Mouse (Mus musculus) neural tube, embryonic 13.5 days (tissue): ENCODE data around the gene 1700001O22Rik. TPM values are rescaled to one million over a fixed set of nuclear protein-coding genes. Genes with fewer than 3 reads are reported as not detected.

Source experiments
- ATAC-seq: fragments of 200-750 bp; cut with Nextera tagmentation; 2 replicates; pipeline ENCODE4 v1.8.0; 2017; ENCODE audit warnings: low read depth, mild to moderate bottlenecking, moderate TSS enrichment, moderate library complexity
- H3K27ac ChIP-seq: fragments of 300-500 bp; sonication (generic); replicated peaks from 2 replicates; pipeline ENCODE4 v1.5.1; 2015; ENCODE audit warnings: moderate library complexity, mild to moderate bottlenecking, inconsistent platforms
- H3K27me3 ChIP-seq: fragments of 300-500 bp; sonication (generic); 2 replicates; pipeline ENCODE4 v1.6.1; 2015; ENCODE audit warnings: mild to moderate bottlenecking, inconsistent platforms
- H3K36me3 ChIP-seq: fragments of 300-500 bp; sonication (generic); 2 replicates; pipeline ENCODE4 v1.6.1; 2015; ENCODE audit warnings: mild to moderate bottlenecking, inconsistent platforms
- H3K4me1 ChIP-seq: fragments of 300-500 bp; sonication (generic); replicated peaks from 2 replicates; pipeline ENCODE4 v1.6.1; 2015; ENCODE audit warnings: inconsistent platforms
- H3K4me2 ChIP-seq: fragments of 300-500 bp; sonication (generic); 2 replicates; pipeline ENCODE4 v1.6.1; 2015; ENCODE audit warnings: inconsistent platforms, mild to moderate bottlenecking, moderate library complexity
- H3K4me3 ChIP-seq: fragments of 300-500 bp; sonication (generic); 2 replicates; pipeline ENCODE4 v1.5.1; 2015; ENCODE audit warnings: mild to moderate bottlenecking, inconsistent platforms
- H3K9ac ChIP-seq: fragments of 300-500 bp; sonication (generic); 2 replicates; pipeline ENCODE4 v1.6.1; 2015; ENCODE audit warnings: moderate library complexity, mild to moderate bottlenecking, inconsistent platforms
- H3K9me3 ChIP-seq: fragments of 300-500 bp; sonication (generic); 2 replicates; pipeline ENCODE4 v1.6.1; 2016; ENCODE audit warnings: inconsistent platforms
- WGBS: fragments of 180-500 bp; shearing (Covaris S2); methylation state at CpG from one replicate; pipeline ENCODE4 v1.1.7; 2015; 5-methylcytosine and 5-hydroxymethylcytosine counted together
- polyA plus RNA-seq: library from polyadenylated mRNA; unstranded; fragments of >200 nt; fragmentation: Nextera tagmentation; extraction: Ambion mirVana; gene quantifications from 2 replicates; pipeline ENCODE4 v1.2.1, GENCODE M21; 2015

The 1700001O22Rik gene
- polyA plus RNA-seq, 1 experiment from 2014 or later: 0.91 TPM

DNA sequence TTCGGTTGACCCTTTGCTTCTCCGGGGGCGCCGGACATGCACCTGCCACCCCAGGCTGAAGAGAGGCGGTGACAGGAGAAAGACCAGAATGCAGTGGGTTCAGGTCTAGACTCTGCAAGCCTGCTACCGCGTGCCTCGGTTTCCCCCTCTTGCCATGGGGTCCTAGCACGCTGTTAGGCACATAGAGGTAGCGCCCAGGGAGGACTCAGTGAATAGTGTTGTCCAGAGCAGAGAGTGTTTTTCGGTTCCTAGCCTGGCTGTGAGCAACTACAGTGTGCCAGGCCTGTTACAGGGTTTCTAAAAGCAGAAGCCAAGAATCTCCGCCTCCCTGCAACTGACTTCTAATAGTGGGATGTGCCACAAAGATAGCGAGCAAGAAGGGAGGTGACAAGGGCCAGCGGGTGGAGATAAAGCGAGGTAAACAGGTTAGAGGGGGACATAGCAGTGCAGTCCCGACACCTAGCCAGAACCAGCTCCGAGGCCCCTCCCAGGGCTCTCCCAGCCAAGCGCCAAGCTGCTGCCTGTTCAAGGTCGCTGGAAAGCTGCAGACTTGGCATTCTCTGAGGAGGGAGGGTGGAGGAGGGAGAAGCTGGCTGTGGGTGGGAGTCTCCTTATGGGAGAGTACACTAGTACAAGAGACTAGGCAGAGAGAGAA, 31.5 kb downstream of the 1700001O22Rik start:
- Histone ChIP-seq H3K27me3 (no peaks in the 10 kb centered on the region), H3K9ac (peak overlapping the region; percentile 77), H3K27ac (peak overlapping the region; percentile 89), H3K9me3 (no peaks in the 10 kb centered on the region), H3K4me2 (peak overlapping the region; percentile 76), H3K4me3 (peak overlapping the region; percentile 44), H3K36me3 (no peaks in the 10 kb centered on the region), H3K4me1 (peaks cover 43% of the 10 kb centered on the region)
- WGBS: 5% methylated on average over 19 of the region's 19 CpGs
- peak; percentile 57 for ATAC-seq

DNA sequence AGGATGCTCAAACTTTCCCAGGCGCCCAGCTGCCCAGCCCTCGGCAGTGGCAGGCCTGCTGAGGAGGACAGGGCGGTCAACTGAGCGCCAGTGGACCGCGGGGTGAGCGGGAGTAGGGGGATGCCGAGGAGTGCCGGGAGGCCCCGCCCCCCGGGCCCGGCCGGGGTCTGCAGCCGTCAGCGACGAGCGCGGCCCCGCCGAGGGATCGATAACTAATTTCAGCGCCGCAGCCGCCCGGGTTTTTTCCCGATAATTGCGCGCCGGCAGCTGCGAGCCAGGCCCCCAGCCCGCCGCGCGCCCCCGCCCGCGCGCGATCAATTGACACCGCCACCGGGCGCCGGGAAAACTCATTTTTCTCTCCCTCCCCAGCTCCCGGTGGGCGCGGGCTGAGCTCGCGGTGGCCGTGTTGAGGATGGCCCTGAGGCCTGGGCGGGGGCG, 32.1 kb downstream of the 1700001O22Rik start:
- no peak; the same call in 1 of the 2 replicates for ATAC-seq
- no peaks in the 10 kb centered on the region for H3K36me3 ChIP-seq
- WGBS: 1% methylated on average over 51 of the region's 51 CpGs

DNA sequence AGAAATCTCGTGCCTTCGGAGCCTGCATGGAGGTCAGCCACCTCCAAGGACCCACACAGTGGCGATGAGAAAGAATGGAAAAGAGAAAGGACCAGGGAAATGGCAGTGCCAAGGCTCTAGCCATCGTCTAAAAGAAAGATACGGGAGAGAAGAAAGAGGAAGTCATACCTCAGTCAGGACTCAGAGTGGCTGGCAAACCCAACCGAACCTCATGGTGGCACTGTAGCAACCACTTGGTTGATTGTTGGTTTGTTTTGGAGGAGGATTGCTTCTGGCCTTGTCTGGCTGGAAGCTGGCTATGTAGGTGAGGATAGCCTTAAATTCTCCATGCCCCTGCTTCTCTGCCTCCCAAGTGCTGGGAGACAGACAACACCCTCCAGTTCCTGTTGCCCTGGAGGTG, 34.3 kb downstream of the 1700001O22Rik start:
- H3K9me3 ChIP-seq: peaks cover 7% of the 10 kb centered on the region; the same call in 1 of the 2 replicates
- H3K4me3 ChIP-seq: no peak overlapping the region
- H3K27ac ChIP-seq: 0 out of 2 replicates have a peak overlapping the region, but pooled peaks have one; percentile 23
- ATAC-seq: no peak
- no peak overlapping the region for H3K4me2 ChIP-seq
- H3K9ac ChIP-seq: no peak overlapping the region
- peaks cover 43% of the 10 kb centered on the region for H3K4me1 ChIP-seq
- 47% methylated on average over 6 of the region's 6 CpGs for WGBS
- no peaks in the 10 kb centered on the region for H3K36me3 ChIP-seq
- H3K27me3 ChIP-seq: no peaks in the 10 kb centered on the region

More for the DNA sequence above, 32.1 kb downstream of the 1700001O22Rik start:
- H3K27ac ChIP-seq: peak overlapping the region; percentile 89
- peak overlapping the region; percentile 44 for H3K4me3 ChIP-seq
- peaks cover 43% of the 10 kb centered on the region for H3K4me1 ChIP-seq
- no peaks in the 10 kb centered on the region for H3K9me3 ChIP-seq
- peak overlapping the region; percentile 76 for H3K4me2 ChIP-seq
- no peaks in the 10 kb centered on the region for H3K27me3 ChIP-seq
- H3K9ac ChIP-seq: peak overlapping the region; percentile 77

DNA sequence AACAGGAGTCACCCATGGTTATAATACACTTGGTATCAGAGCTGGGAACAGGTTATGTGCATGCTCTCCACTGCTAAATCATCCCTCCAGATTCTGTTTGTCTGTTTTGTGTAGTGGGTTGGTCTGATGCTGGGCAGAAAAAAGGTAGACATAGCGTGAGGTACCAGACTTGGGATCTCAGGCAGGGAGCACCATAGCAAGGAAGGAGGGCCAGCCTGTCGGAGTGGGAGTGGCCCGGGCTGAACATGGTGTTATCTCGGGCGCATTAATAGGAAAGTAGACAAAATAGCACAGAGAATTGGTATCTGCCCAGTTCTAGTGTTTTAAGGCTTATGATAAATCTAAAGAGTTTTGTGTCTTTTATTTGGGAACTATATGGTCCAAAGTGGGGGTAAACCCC, 34.9 kb downstream of the 1700001O22Rik start:
- H3K4me1 ChIP-seq: peaks cover 43% of the 10 kb centered on the region
- H3K9ac ChIP-seq: no peak overlapping the region
- H3K27me3 ChIP-seq: no peaks in the 10 kb centered on the region
- H3K36me3 ChIP-seq: no peaks in the 10 kb centered on the region
- whole genome bisulfite sequencing: 83% methylated on average over 5 of the region's 5 CpGs
- peaks cover 7% of the 10 kb centered on the region; the same call in 1 of the 2 replicates for H3K9me3 ChIP-seq
- H3K4me3 ChIP-seq: no peak overlapping the region
- peak overlapping the region; percentile 23; the same call in 1 of the 2 replicates for H3K27ac ChIP-seq
- H3K4me2 ChIP-seq: no peak overlapping the region
- no peak for ATAC-seq

DNA sequence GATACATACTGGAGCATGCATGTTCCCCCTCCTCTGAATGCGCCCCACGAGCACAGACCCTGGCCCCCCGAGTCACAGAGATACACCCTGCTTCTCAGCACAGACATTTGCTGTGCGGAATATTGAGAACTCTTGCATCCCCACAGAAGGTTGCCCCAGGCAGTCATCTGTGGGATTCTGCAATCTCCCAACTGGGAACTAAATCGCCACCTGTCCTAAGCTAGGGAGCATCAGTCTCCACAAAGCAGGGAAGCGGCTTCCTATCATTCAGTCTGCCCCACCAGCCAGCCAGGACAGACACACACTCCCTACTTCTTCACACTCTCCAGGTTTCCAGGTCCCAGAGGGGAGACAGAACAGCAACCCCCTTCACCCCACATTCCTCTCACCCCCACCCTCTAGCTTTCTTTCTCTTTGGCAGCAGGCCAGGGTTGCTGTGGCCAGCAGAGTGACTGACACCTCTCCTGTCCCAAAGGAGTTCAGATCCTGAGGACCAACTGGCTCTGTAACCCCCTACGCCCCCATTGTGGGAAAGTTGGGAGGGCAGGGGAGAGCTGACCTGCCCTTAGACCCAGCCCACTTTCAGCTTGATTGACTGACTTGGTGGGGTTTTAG, 35.7 kb downstream of the 1700001O22Rik start:
- no peaks in the 10 kb centered on the region for H3K36me3 ChIP-seq
- H3K9me3 ChIP-seq: peaks cover 10% of the 10 kb centered on the region
- WGBS: 64% methylated on average over 7 of the region's 7 CpGs
- H3K4me1 ChIP-seq: peaks cover 37% of the 10 kb centered on the region
- H3K27ac ChIP-seq: 0 out of 2 replicates have a peak overlapping the region, but pooled peaks have one; percentile 46
- no peaks in the 10 kb centered on the region for H3K27me3 ChIP-seq
- no peak overlapping the region for H3K9ac ChIP-seq
- no peak overlapping the region for H3K4me3 ChIP-seq
- no peak for ATAC-seq
- H3K4me2 ChIP-seq: no peak overlapping the region

DNA sequence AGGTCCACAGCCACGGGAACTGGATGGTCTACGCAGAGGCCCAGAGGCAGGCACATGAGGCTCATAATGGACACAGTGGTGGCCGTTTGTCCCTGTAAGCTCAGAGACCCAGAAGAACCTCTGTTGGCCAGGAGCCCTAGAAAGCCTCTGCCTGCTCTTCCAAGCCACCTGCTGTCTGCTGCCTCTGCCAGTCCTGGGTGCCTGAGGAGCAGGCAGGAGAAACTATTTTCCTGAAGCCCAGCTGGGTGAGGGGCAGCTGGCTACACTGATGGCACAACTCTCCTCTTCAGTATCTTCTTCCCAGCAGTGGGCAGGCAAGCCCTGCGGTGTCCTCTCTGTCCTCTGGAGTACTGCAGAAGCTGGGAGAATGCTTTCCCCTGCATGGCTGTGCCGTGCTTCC, 37.0 kb downstream of the 1700001O22Rik start:
- H3K9me3 ChIP-seq: peaks cover 13% of the 10 kb centered on the region
- H3K36me3 ChIP-seq: no peaks in the 10 kb centered on the region
- ATAC-seq: no peak
- H3K4me3 ChIP-seq: no peak overlapping the region
- H3K4me1 ChIP-seq: peaks cover 25% of the 10 kb centered on the region
- H3K4me2 ChIP-seq: no peak overlapping the region
- H3K9ac ChIP-seq: no peak overlapping the region
- 82% methylated on average over 5 of the region's 5 CpGs for WGBS
- H3K27ac ChIP-seq: no peak overlapping the region
- H3K27me3 ChIP-seq: no peaks in the 10 kb centered on the region

DNA sequence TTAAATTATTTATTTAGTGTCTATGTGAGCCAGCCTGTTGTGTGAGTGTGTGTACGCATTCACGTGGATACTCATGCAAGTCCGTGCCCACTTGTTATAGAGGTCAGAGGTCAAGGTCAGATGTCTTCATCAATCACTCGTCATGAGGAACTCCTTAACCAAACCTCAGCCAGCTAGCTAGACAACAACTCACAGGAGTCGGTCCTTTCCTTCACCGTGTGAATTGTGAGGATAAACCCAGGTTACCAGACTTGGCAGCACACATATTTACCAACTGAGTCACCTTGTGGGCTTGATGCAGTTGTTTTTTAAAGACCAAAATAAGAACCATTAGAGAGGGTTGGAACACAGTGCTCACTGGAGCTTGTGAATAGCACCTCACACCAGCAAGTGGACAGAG, 42.8 kb downstream of the 1700001O22Rik start:
- H3K4me3 ChIP-seq: no peak overlapping the region
- no peak for ATAC-seq
- H3K9ac ChIP-seq: no peak overlapping the region
- H3K36me3 ChIP-seq: no peaks in the 10 kb centered on the region
- peaks cover 32% of the 10 kb centered on the region for H3K4me1 ChIP-seq
- WGBS: 18% methylated on average over 6 of the region's 6 CpGs
- peaks cover 20% of the 10 kb centered on the region for H3K9me3 ChIP-seq
- H3K27me3 ChIP-seq: no peaks in the 10 kb centered on the region
- H3K27ac ChIP-seq: 0 out of 2 replicates have a peak overlapping the region, but pooled peaks have one; percentile 23
- no peak overlapping the region for H3K4me2 ChIP-seq

DNA sequence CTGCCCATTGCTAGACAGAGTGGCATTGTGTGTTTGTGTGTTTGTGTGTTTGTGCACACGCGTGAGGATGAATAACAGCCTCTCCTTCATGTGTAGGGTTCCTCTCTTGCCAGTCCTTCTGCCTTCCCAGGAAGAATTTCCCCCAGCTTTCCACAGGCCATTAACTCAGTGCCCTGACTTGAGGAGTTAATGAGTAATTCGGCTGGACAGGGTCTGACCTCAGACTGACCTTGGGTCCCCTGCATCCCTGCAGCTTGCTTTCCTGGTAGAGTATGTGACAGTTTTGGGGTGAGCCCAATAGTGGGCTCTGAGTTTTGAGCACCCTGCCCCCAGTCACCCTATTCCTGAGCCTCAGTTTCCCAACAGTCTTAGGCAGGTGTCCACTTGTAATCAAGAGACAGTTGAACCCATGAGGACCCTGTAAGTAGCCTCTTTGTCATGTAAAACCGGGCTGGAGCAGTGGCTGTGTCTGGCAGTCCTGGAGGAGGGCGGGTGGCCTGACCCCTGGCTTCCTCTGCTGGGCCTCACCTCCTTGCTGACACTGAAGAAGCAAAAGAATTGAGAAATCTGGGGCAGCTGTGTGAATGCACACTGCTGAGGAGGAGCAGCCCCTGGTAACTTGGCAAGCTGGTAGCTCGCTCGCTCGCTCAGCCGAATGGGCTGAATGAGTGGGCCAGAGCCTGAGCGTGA, 43.5 kb downstream of the 1700001O22Rik start:
- H3K4me1 ChIP-seq: peaks cover 32% of the 10 kb centered on the region
- H3K9ac ChIP-seq: no peak overlapping the region
- no peak for ATAC-seq
- peaks cover 20% of the 10 kb centered on the region for H3K9me3 ChIP-seq
- H3K36me3 ChIP-seq: no peaks in the 10 kb centered on the region
- 23% methylated on average over 10 of the region's 10 CpGs for WGBS
- H3K4me2 ChIP-seq: no peak overlapping the region
- H3K27me3 ChIP-seq: no peaks in the 10 kb centered on the region
- no peak overlapping the region for H3K4me3 ChIP-seq
- H3K27ac ChIP-seq: peak overlapping the region; percentile 79; the same call in 1 of the 2 replicates

DNA sequence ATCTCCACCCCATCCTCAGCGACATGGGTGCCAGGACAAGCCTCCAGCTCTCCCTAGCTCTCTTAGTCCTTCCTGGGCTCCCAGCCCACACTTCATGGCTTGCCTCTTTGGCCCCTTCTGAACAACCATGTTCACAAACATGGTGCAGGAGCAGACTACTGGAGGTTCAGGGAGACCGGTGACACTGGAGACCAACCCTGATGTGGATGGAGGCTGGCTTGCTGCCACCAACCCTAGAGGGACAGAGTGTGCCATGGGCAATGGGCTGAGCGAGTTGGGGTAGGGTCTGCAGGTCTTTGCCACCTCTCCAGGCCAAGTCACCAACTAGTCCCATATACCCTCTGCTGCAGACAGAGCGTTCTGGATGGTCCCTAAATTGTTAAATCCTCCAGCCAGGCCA, 44.0 kb downstream of the 1700001O22Rik start:
- 78% methylated on average over 4 of the region's 4 CpGs for WGBS
- no peak for ATAC-seq
- Histone ChIP-seq H3K9ac (no peak overlapping the region), H3K9me3 (peaks cover 15% of the 10 kb centered on the region), H3K4me2 (no peak overlapping the region), H3K4me3 (no peak overlapping the region), H3K36me3 (no peaks in the 10 kb centered on the region), H3K27me3 (no peaks in the 10 kb centered on the region), H3K27ac (peak overlapping the region; percentile 79; the same call in 1 of the 2 replicates), H3K4me1 (peaks cover 32% of the 10 kb centered on the region)

DNA sequence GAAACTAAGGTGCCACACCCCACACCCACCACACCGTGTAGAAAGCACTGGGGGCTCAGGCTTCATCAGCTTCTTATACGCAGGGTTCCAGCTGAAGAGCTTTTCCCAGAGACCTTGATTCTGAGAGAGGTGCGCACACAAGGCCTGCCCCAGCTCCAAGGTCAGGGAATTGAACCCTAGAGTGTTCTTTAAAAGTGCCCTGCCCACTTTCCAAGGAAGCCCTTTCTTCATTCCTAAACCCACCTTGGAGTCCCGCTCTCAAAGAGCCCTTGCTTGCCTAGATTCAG, 44.4 kb downstream of the 1700001O22Rik start:
- no peaks in the 10 kb centered on the region for H3K27me3 ChIP-seq
- no peak overlapping the region for H3K4me2 ChIP-seq
- no peak overlapping the region; the same call in 1 of the 2 replicates for H3K9ac ChIP-seq
- H3K27ac ChIP-seq: peak overlapping the region; percentile 79
- no peak for ATAC-seq
- no peaks in the 10 kb centered on the region for H3K36me3 ChIP-seq
- peaks cover 32% of the 10 kb centered on the region for H3K4me1 ChIP-seq
- 46% methylated on average over 4 of the region's 4 CpGs for WGBS
- H3K4me3 ChIP-seq: no peak overlapping the region
- peaks cover 14% of the 10 kb centered on the region; the same call in 1 of the 2 replicates for H3K9me3 ChIP-seq

DNA sequence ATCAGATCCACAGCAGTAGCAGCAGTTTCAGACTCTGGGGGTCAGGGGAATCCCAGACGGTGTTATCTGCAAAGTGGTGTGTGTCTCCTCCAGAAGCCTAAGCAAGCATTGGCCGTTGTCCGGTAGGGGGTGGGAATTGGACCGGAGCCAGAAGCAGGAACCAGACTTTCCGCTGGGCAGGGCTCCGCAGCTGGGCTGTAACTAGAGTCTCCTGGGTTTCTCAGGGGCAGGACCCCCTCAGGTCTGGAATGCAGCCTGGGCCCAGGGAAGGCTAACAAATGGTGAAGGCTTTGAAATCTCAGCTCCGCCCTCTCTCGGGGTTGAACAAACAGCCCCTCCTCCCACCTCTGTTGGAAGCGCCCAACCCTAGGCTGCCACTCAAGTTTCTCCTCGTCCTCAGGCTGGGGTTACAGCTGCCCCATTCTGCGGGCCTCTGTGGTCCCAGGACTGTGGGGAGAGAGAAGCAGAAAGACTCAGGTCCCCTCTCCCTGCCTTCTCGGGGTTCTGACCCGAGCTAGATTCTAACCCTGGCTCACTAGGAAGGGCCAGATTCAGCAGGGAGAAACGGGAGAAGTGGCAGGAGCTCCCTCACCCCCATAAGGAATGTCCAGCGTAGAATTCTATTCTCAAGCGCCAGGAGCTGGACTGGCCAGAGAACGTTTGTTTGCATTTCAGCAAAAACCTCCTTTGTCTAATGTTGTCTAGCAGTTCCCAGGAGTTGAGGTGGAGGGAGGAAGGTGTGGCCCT, 44.9 kb downstream of the 1700001O22Rik start:
- Histone ChIP-seq H3K9me3 (peaks cover 14% of the 10 kb centered on the region; the same call in 1 of the 2 replicates), H3K4me2 (peak overlapping the region; percentile 13; the same call in 1 of the 2 replicates), H3K4me3 (no peak overlapping the region), H3K36me3 (no peaks in the 10 kb centered on the region), H3K27me3 (no peaks in the 10 kb centered on the region), H3K9ac (peak overlapping the region; percentile 27; the same call in 1 of the 2 replicates), H3K4me1 (peaks cover 32% of the 10 kb centered on the region), H3K27ac (peak overlapping the region; percentile 79)
- 3% methylated on average over 17 of the region's 17 CpGs for WGBS
- ATAC-seq: peak; percentile 73
